Mouse (Mus musculus) erythroblast, embryonic 14.5 days (primary cell): ENCODE results near the gene C8b.

Experiments
- GATA1 ChIP-seq: IDR thresholded peaks from 2 replicates; pipeline ENCODE4 v1.6.1; 2012; ENCODE audit warnings: low read length, inconsistent platforms, mixed read lengths
- TAL1 ChIP-seq: IDR thresholded peaks from 3 replicates; pipeline ENCODE4 v1.6.1; 2012; ENCODE audit warnings: low read length, inconsistent platforms, mixed read lengths

GRCm38 (mm10) chr4:104835096-104835495 lies 69.0 kb downstream of the C8b start:
- no peak for TF ChIP-seq GATA1
- no peak for TF ChIP-seq TAL1
